Mouse (Mus musculus): ENCODE measurements around the gene Mypop. TPM values are rescaled to one million over a fixed set of nuclear protein-coding genes. Genes with fewer than 3 reads are reported as not detected.

Mypop gene
- polyA plus RNA-seq, 1 experiment, result 0.02 TPM

- peak overlapping the region; percentile 29 for H3K4me3 ChIP-seq (replicated peaks)
- no peaks in the 10 kb centered on the region; the same call in 1 of the 2 replicates for H3K4me1 ChIP-seq (ENCODE audit: control insufficient read depth)
- H3K36me3 ChIP-seq (ENCODE audit: control insufficient read depth), result no peaks in the 10 kb centered on the region
- peaks cover 7% of the 10 kb centered on the region; the same call in 1 of the 2 replicates for H3K9me3 ChIP-seq (ENCODE audit: control insufficient read depth, low read length)
- peaks cover 85% of the 10 kb centered on the region for H3K27me3 ChIP-seq (ENCODE audit: control insufficient read depth)
- TF ChIP-seq TAL1 (IDR thresholded peaks at IDR 0.05; ENCODE audit: low read length) (no peak), GATA1 (IDR thresholded peaks at IDR 0.05; ENCODE audit: low read length) (no peak)
Observed at GRCm38 (mm10) chr7:18958384-18958766, 32.7 kb upstream of the Mypop start.

GRCm38 (mm10) chr7:18959446-18959845 is 31.6 kb upstream of the Mypop start:
- Histone ChIP-seq H3K4me1 (ENCODE audit: control insufficient read depth) (no peaks in the 10 kb centered on the region; the same call in 1 of the 2 replicates), H3K27me3 (ENCODE audit: control insufficient read depth) (peaks cover 95% of the 10 kb centered on the region)

GRCm38 (mm10) chr7:18962171-18962792 is 28.8 kb upstream of the Mypop start:
- Histone ChIP-seq H3K9me3 (ENCODE audit: control insufficient read depth, low read length) (peaks cover 7% of the 10 kb centered on the region; the same call in 1 of the 2 replicates), H3K27me3 (ENCODE audit: control insufficient read depth) (peaks cover 94% of the 10 kb centered on the region), H3K4me3 (replicated peaks) (no peak overlapping the region), H3K36me3 (ENCODE audit: control insufficient read depth) (no peaks in the 10 kb centered on the region), H3K4me1 (ENCODE audit: control insufficient read depth) (no peaks in the 10 kb centered on the region; the same call in 1 of the 2 replicates)
- TF ChIP-seq GATA1 (IDR thresholded peaks at IDR 0.05; ENCODE audit: low read length) (no peak), TAL1 (IDR thresholded peaks at IDR 0.05; ENCODE audit: low read length) (no peak)

More at GRCm38 (mm10) chr7:18959446-18959845, 31.6 kb upstream of the Mypop start:
- H3K4me3 ChIP-seq (replicated peaks), result no peak overlapping the region
- no peak for TF ChIP-seq GATA1 (IDR thresholded peaks at IDR 0.05; ENCODE audit: low read length)
- no peak for TF ChIP-seq TAL1 (IDR thresholded peaks at IDR 0.05; ENCODE audit: low read length)
- no peaks in the 10 kb centered on the region for H3K36me3 ChIP-seq (ENCODE audit: control insufficient read depth)
- peaks cover 7% of the 10 kb centered on the region; the same call in 1 of the 2 replicates for H3K9me3 ChIP-seq (ENCODE audit: control insufficient read depth, low read length)

GRCm38 (mm10) chr7:18962795-18963194 is 28.2 kb upstream of the Mypop start:
- TF ChIP-seq GATA1 (IDR thresholded peaks at IDR 0.05; ENCODE audit: low read length), result no peak
- TF ChIP-seq TAL1 (IDR thresholded peaks at IDR 0.05; ENCODE audit: low read length), result no peak
- peaks cover 90% of the 10 kb centered on the region for H3K27me3 ChIP-seq (ENCODE audit: control insufficient read depth)
- H3K4me3 ChIP-seq (replicated peaks), result no peak overlapping the region
- peaks cover 3% of the 10 kb centered on the region; the same call in 1 of the 2 replicates for H3K9me3 ChIP-seq (ENCODE audit: control insufficient read depth, low read length)
- no peaks in the 10 kb centered on the region; the same call in 1 of the 2 replicates for H3K4me1 ChIP-seq (ENCODE audit: control insufficient read depth)
- H3K36me3 ChIP-seq (ENCODE audit: control insufficient read depth), result no peaks in the 10 kb centered on the region

GRCm38 (mm10) chr7:18963294-18963843 is 27.7 kb upstream of the Mypop start:
- TF ChIP-seq TAL1 (IDR thresholded peaks at IDR 0.05; ENCODE audit: low read length), result no peak
- TF ChIP-seq GATA1 (IDR thresholded peaks at IDR 0.05; ENCODE audit: low read length), result no peak
- peaks cover 84% of the 10 kb centered on the region for H3K27me3 ChIP-seq (ENCODE audit: control insufficient read depth)
- H3K9me3 ChIP-seq (ENCODE audit: control insufficient read depth, low read length), result peaks cover 2% of the 10 kb centered on the region; the same call in 1 of the 2 replicates

GRCm38 (mm10) chr7:18965312-18965711 is 25.7 kb upstream of the Mypop start:
- H3K9me3 ChIP-seq (ENCODE audit: control insufficient read depth, low read length), result no peaks in the 10 kb centered on the region; the same call in 1 of the 2 replicates
- H3K27me3 ChIP-seq (ENCODE audit: control insufficient read depth), result peaks cover 65% of the 10 kb centered on the region
- H3K4me1 ChIP-seq (ENCODE audit: control insufficient read depth), result no peaks in the 10 kb centered on the region; the same call in 1 of the 2 replicates
- no peak overlapping the region for H3K4me3 ChIP-seq (replicated peaks)
- H3K36me3 ChIP-seq (ENCODE audit: control insufficient read depth), result no peaks in the 10 kb centered on the region
- no peak for TF ChIP-seq GATA1 (IDR thresholded peaks at IDR 0.05; ENCODE audit: low read length)

More at GRCm38 (mm10) chr7:18963294-18963843, 27.7 kb upstream of the Mypop start:
- no peaks in the 10 kb centered on the region for H3K36me3 ChIP-seq (ENCODE audit: control insufficient read depth)
- H3K4me1 ChIP-seq (ENCODE audit: control insufficient read depth), result no peaks in the 10 kb centered on the region; the same call in 1 of the 2 replicates
- no peak overlapping the region for H3K4me3 ChIP-seq (replicated peaks)

- peaks cover 42% of the 10 kb centered on the region for H3K27me3 ChIP-seq (ENCODE audit: control insufficient read depth)
- TF ChIP-seq TAL1 (IDR thresholded peaks at IDR 0.05; ENCODE audit: low read length) (no peak), GATA1 (IDR thresholded peaks at IDR 0.05; ENCODE audit: low read length) (no peak)
- no peaks in the 10 kb centered on the region for H3K36me3 ChIP-seq (ENCODE audit: control insufficient read depth)
- no peaks in the 10 kb centered on the region; the same call in 1 of the 2 replicates for H3K9me3 ChIP-seq (ENCODE audit: control insufficient read depth, low read length)
- H3K4me1 ChIP-seq (ENCODE audit: control insufficient read depth), result no peaks in the 10 kb centered on the region; the same call in 1 of the 2 replicates
- H3K4me3 ChIP-seq (replicated peaks), result no peak overlapping the region
Observed at GRCm38 (mm10) chr7:18967603-18968002, 23.4 kb upstream of the Mypop start.

GRCm38 (mm10) chr7:18970956-18971355 is 20.1 kb upstream of the Mypop start:
- no peaks in the 10 kb centered on the region for H3K36me3 ChIP-seq (ENCODE audit: control insufficient read depth)
- no peak overlapping the region for H3K4me3 ChIP-seq (replicated peaks)
- no peaks in the 10 kb centered on the region for H3K9me3 ChIP-seq (ENCODE audit: control insufficient read depth, low read length)
- H3K4me1 ChIP-seq (ENCODE audit: control insufficient read depth), result no peaks in the 10 kb centered on the region
- TF ChIP-seq TAL1 (IDR thresholded peaks at IDR 0.05; ENCODE audit: low read length), result no peak
- TF ChIP-seq GATA1 (IDR thresholded peaks at IDR 0.05; ENCODE audit: low read length), result no peak
- peaks cover 8% of the 10 kb centered on the region for H3K27me3 ChIP-seq (ENCODE audit: control insufficient read depth)

- no peaks in the 10 kb centered on the region for H3K36me3 ChIP-seq (ENCODE audit: control insufficient read depth)
- H3K4me3 ChIP-seq (replicated peaks), result no peak overlapping the region
- no peaks in the 10 kb centered on the region for H3K27me3 ChIP-seq (ENCODE audit: control insufficient read depth)
- H3K4me1 ChIP-seq (ENCODE audit: control insufficient read depth), result no peaks in the 10 kb centered on the region
- TF ChIP-seq GATA1 (IDR thresholded peaks at IDR 0.05; ENCODE audit: low read length), result no peak
- TF ChIP-seq TAL1 (IDR thresholded peaks at IDR 0.05; ENCODE audit: low read length), result no peak
- no peaks in the 10 kb centered on the region for H3K9me3 ChIP-seq (ENCODE audit: control insufficient read depth, low read length)
Observed at GRCm38 (mm10) chr7:18978381-18978780, 12.7 kb upstream of the Mypop start.

All from erythroblast, embryonic 14.5 days (primary cell).